Mouse (Mus musculus): ENCODE results near the gene Hist1h1b.
A peak's percentile ranks its signal among the peaks of the same experiment; 100 is the strongest.

Gene Hist1h1b

GRCm38 (mm10) chr13:21782361-21783254 lies 2.2 kb upstream of the Hist1h1b start:
- peak; percentile 41 for DNase-seq (ENCODE audit: low spot score)

- no peak for DNase-seq (ENCODE audit: low spot score)
These were observed 1.2 kb upstream of the Hist1h1b start for GRCm38 (mm10) chr13:21781639-21782038.

DNA sequence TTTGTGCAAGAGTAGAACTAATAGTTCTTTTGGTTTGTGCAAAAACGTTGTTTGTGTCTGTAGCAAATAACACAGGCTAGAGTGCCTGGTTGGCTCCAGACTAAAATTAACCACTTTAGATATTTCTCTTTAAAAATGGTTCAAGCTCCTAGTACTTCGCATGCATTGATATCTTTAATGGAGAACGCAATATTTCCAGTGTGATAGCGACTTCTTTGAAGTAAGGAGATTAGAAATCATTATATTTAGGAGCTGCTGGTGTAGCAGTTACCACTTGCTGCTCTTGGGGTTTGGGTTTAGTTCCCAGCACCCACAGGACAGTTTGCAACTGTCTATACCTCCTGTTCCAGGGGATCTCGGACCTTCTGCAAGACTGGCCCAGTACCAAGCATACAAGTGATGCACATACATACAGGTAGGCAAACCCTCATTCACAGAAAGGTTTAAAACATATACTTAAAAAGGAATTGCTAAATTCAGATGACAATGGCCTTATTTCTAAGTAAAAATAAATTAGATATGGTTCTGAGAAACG lies 663 bp upstream of the Hist1h1b start:
- no peak for DNase-seq (ENCODE audit: low spot score)

DNA sequence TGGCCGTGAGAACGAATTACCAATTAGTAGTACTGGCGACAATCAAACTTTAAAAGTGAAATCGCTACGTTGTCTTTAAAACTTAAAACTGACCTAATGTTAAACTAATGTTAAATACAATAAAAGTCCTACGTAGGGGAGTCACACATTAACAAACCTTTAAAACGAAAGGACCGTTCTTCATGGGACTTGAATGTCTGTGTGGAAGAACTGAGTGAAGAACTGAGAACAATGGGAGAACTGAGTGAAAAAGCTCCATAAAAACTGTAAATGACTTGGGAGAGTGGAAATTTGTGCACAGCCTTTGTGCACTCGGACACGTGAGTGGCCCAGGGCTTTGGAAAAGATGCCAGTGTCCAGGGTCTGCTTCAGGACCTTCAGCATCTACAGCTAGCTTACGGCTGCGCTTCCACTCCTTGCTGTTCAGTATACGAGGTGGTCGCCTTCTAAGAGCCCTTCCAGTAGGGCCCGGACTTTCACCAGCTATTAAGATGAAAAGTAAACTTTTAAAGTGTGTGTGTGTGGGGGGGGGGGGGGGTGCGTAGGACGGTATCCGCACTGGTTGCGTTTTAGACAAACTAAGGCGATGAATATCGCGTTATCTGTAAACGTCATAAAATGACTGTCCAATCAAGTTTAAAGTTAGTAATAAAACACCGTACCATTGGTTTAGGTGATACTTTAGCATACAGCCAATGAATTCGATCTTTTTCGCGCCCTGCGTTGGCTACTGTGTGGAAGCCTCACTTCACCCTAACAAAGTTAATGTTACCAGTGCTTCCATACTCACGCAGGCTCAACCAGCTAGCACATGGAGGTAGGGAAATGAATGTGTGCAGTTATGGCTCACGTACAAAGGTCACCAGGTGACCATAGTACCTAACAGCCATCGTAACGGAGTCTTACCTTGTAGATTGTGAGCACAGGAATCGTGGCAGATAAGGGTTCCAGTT lies 1.3 kb downstream of the Hist1h1b start:
- DNase-seq (ENCODE audit: low spot score) = peak; percentile 88

- no peak for DNase-seq (ENCODE audit: low spot score)
These were observed 24.7 kb downstream of the Hist1h1b start for GRCm38 (mm10) chr13:21755707-21756106.

DNA sequence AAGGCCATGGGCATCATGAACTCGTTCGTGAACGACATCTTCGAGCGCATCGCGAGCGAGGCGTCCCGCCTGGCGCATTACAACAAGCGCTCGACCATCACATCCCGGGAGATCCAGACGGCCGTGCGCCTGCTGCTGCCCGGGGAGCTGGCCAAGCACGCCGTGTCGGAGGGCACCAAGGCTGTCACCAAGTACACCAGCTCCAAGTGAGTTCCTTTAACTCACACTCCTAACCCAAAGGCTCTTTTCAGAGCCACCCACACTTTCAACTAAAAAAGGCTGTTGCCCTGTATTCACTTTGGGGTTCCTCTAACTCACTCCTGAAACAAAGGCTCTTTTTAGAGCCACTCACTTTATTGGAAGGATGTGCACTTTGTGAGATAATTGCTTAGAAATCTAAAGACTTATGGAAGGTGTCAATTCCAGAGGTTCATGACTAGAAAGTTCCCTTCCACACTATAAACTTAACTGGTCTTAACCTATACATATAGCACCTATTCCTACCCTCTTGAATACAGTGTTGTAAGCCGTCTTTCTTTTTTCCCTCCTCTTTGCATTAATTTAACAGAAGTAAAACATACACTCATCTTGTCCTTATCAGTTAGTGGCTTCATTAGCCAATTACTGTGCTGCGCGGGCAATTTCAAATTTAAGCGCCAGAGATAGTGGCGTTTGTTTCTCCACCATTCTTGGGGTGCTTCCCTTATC lies 26.0 kb downstream of the Hist1h1b start:
- DNase-seq (ENCODE audit: low spot score) = peak; percentile 38

GRCm38 (mm10) chr13:21753524-21754285 lies 26.7 kb downstream of the Hist1h1b start, which contains the start of the genes Hist1h2ak and Hist1h2bn:
TSS of gene Hist1h2ak (minus strand) at chr13:21753827.
TSS of gene Hist1h2bn (plus strand) at chr13:21754123.
- peak; percentile 89 for DNase-seq (ENCODE audit: low spot score)

DNA sequence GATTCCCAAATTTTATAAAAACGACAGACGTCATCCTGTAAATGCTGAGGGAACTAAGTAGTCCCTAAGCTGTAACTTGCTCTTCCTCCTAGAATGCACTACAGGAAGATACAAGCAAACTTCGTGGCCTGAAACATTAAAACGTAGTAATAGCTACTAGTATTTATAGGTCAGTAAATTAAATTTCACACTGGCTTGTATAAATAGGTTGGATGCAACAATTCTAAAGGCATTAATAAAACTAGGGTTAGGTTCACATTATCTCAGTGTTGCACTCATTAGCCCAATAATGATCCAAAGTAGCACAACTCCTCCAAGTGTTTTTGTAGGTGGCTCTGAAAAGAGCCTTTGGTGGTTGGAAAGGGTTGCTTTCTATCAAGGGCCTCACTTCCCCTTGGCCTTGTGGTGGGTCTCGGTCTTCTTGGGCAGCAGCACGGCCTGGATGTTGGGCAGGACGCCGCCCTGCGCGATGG lies 27.3 kb downstream of the Hist1h1b start:
- no peak for DNase-seq (ENCODE audit: low spot score)

DNA sequence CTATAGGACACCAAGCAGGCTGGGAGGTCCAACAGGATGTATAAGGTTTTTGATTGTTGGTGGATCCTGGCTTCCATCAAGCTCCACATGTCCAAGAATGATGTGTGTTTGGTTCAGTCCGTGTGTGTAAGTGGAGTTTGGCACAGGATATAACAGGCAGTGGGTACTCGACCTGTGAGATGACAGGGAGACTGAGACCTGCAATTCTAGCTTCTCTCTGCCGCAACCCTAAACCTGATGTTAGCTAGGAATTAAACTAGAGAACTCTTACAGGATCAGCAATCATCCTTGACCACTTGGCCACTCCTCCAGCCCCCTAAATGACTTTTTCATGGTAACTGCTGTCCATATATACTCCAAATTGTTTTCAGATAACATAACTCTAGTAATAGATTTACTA lies 28.1 kb downstream of the Hist1h1b start:
- DNase-seq (ENCODE audit: low spot score) = no peak

DNA sequence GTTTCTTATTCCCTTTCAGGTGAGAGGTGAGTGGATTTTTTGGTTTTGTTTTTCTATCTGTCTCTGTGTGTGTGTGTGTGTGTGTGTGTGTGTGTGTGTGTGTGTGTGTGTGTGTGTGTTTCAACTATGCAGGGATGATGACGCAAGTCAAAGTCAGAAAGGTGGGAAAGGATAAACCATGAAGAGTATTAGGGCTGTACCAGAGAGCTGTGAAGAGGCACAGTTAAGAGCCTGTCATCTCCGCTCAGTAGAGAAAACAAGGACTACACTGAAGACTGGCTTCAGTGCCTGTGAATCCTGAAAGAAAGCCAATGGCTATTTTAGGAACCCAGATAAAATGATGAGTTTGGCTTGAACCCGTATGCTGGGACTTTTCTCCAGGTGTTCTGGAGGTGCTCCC lies 28.6 kb downstream of the Hist1h1b start:
- no peak for DNase-seq (ENCODE audit: low spot score)

- DNase-seq (ENCODE audit: low spot score) = no peak
These were observed 29.0 kb downstream of the Hist1h1b start for GRCm38 (mm10) chr13:21751417-21751816.

GRCm38 (mm10) chr13:21750159-21751017 lies 30.0 kb downstream of the Hist1h1b start, which contains the start of gene Hist1h4k:
TSS of gene Hist1h4k (minus strand) at chr13:21750505.
- DNase-seq (ENCODE audit: low spot score) = peak; percentile 81

GRCm38 (mm10) chr13:21749387-21750158 lies 30.9 kb downstream of the Hist1h1b start:
- no peak for DNase-seq (ENCODE audit: low spot score)

GRCm38 (mm10) chr13:21745006-21745405 lies 35.4 kb downstream of the Hist1h1b start:
- no peak for DNase-seq (ENCODE audit: low spot score)

GRCm38 (mm10) chr13:21734906-21735767 lies 45.3 kb downstream of the Hist1h1b start, which contains the start of gene Hist1h4j:
TSS of gene Hist1h4j (plus strand) at chr13:21735064.
- DNase-seq (ENCODE audit: low spot score) = peak; percentile 79

- peak; percentile 89 for DNase-seq (ENCODE audit: low spot score)
These were observed 46.2 kb downstream of the Hist1h1b start for GRCm38 (mm10) chr13:21734010-21734905.

DNA sequence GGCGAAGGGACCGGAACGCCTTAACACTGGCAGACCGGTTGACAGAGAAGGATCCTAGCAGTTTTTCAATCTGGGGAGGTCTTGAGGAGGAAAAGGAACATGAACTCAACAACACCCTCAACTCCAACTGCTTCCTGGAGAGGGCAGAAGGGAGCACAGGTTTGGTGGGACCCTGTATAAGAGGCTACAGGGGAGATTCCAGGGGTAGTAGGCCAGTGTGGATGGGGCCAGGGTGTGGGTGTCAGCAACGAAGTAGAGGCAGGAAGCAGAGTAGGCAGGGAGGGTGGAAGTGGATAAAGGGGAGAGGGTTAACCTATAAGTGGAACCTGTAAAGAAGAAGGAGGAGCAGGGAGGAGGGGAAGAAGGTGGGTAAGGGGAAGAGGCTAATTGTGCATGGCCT lies 47.0 kb downstream of the Hist1h1b start:
- DNase-seq (ENCODE audit: low spot score) = no peak

All from adipocyte (in vitro differentiated cells).